Mouse (Mus musculus) liver, embryonic 16.5 days (tissue): ENCODE results near the gene Cd2ap. TPM values are rescaled to one million over a fixed set of nuclear protein-coding genes. Genes with fewer than 3 reads are reported as not detected.

Source experiments
- ATAC-seq: fragments of 200-750 bp; cut with Nextera tagmentation; 2 replicates; pipeline ENCODE4 v1.8.0; 2017; ENCODE audit warnings: low read depth, mild to moderate bottlenecking, moderate number of reproducible peaks, moderate library complexity
- H3K27ac ChIP-seq: fragments of 300-500 bp; sonication (generic); 2 replicates; pipeline ENCODE4 v1.5.1; 2014; ENCODE audit warnings: mild to moderate bottlenecking, low read length
- H3K27me3 ChIP-seq: fragments of 300-500 bp; sonication (generic); 2 replicates; pipeline ENCODE4 v1.6.1; 2014; ENCODE audit warnings: low read depth, low read length, mixed read lengths; ENCODE audit not compliant: control insufficient read depth, insufficient read depth
- H3K36me3 ChIP-seq: fragments of 300-500 bp; sonication (generic); 2 replicates; pipeline ENCODE4 v1.6.1; 2014; ENCODE audit warnings: mild to moderate bottlenecking; ENCODE audit not compliant: control insufficient read depth, insufficient read depth
- H3K4me1 ChIP-seq: fragments of 300-500 bp; sonication (generic); 2 replicates; pipeline ENCODE4 v1.6.1; 2014; ENCODE audit warnings: low read depth, low read length, mixed read lengths; ENCODE audit not compliant: control insufficient read depth
- H3K4me2 ChIP-seq: fragments of 300-500 bp; sonication (generic); 2 replicates; pipeline ENCODE4 v1.6.1; 2014; ENCODE audit warnings: low read depth, low read length, mixed read lengths
- H3K4me3 ChIP-seq: fragments of 300-500 bp; sonication (generic); 2 replicates; pipeline ENCODE4 v1.5.1; 2014; ENCODE audit warnings: low read depth, mild to moderate bottlenecking, low read length
- H3K9ac ChIP-seq: fragments of 300-500 bp; sonication (generic); 2 replicates; pipeline ENCODE4 v1.6.1; 2014; ENCODE audit warnings: low read depth, low read length
- H3K9me3 ChIP-seq: fragments of 300-500 bp; sonication (generic); replicated peaks from 2 replicates; pipeline ENCODE4 v1.6.1; 2016; ENCODE audit warnings: low read length; ENCODE audit not compliant: control insufficient read depth
- WGBS: fragments of 180-500 bp; shearing (Covaris S2); extraction: QIAGEN DNeasy Blood & Tissue Kit; methylation state at CpG from one replicate; pipeline ENCODE4 v1.1.7; 2014; ENCODE audit not compliant: insufficient replicate concordance; 5-methylcytosine and 5-hydroxymethylcytosine counted together
- polyA plus RNA-seq: library from polyadenylated mRNA; unstranded; fragments of >200 nt; fragmentation: Nextera tagmentation; extraction: Ambion mirVana; gene quantifications from 2 replicates; pipeline ENCODE4 v1.2.1, GENCODE M21; 2015

The Cd2ap gene
- polyA plus RNA-seq, 1 experiment from 2014 or later: 7.4 TPM

GRCm38 (mm10) chr17:42837193-42837592 lies 39.3 kb downstream of the Cd2ap start:
- Histone ChIP-seq H3K9ac (no peak overlapping the region), H3K9me3 (no peaks in the 10 kb centered on the region), H3K4me1 (no peaks in the 10 kb centered on the region), H3K27ac (no peak overlapping the region), H3K36me3 (no peaks in the 10 kb centered on the region; the same call in 1 of the 2 replicates), H3K4me3 (no peak overlapping the region), H3K4me2 (no peak overlapping the region), H3K27me3 (no peaks in the 10 kb centered on the region)
- 46% methylated on average over 2 of the region's 2 CpGs for WGBS
- no peak for ATAC-seq

GRCm38 (mm10) chr17:42822787-42823186 lies 53.7 kb downstream of the Cd2ap start:
- Histone ChIP-seq H3K4me1 (no peaks in the 10 kb centered on the region), H3K27ac (no peak overlapping the region), H3K4me3 (no peak overlapping the region), H3K27me3 (no peaks in the 10 kb centered on the region), H3K9ac (no peak overlapping the region), H3K9me3 (no peaks in the 10 kb centered on the region), H3K36me3 (no peaks in the 10 kb centered on the region), H3K4me2 (no peak overlapping the region)
- ATAC-seq: no peak
- 75% methylated on average over 8 of the region's 8 CpGs for WGBS

GRCm38 (mm10) chr17:42815374-42815773 lies 61.1 kb downstream of the Cd2ap start:
- Histone ChIP-seq H3K27me3 (no peaks in the 10 kb centered on the region), H3K4me3 (no peak overlapping the region), H3K9me3 (no peaks in the 10 kb centered on the region), H3K9ac (no peak overlapping the region), H3K4me1 (no peaks in the 10 kb centered on the region), H3K36me3 (no peaks in the 10 kb centered on the region), H3K4me2 (no peak overlapping the region), H3K27ac (no peak overlapping the region)
- ATAC-seq: no peak
- 75% methylated on average over 3 of the region's 3 CpGs for WGBS

- 54% methylated on average over 2 of the region's 2 CpGs for WGBS
- no peak overlapping the region for H3K27ac ChIP-seq
- no peaks in the 10 kb centered on the region for H3K4me1 ChIP-seq
- H3K9me3 ChIP-seq: no peaks in the 10 kb centered on the region
- no peaks in the 10 kb centered on the region for H3K36me3 ChIP-seq
- no peak overlapping the region for H3K4me2 ChIP-seq
- no peak overlapping the region for H3K4me3 ChIP-seq
- no peak for ATAC-seq
- H3K9ac ChIP-seq: no peak overlapping the region
- H3K27me3 ChIP-seq: no peaks in the 10 kb centered on the region
Observed at GRCm38 (mm10) chr17:42792412-42792975, 84.0 kb downstream of the Cd2ap start.

GRCm38 (mm10) chr17:42790787-42791186 lies 85.7 kb downstream of the Cd2ap start:
- WGBS: 62% methylated on average over 1 of the region's 1 CpGs
- ATAC-seq: no peak
- H3K9ac ChIP-seq: no peak overlapping the region

DNA sequence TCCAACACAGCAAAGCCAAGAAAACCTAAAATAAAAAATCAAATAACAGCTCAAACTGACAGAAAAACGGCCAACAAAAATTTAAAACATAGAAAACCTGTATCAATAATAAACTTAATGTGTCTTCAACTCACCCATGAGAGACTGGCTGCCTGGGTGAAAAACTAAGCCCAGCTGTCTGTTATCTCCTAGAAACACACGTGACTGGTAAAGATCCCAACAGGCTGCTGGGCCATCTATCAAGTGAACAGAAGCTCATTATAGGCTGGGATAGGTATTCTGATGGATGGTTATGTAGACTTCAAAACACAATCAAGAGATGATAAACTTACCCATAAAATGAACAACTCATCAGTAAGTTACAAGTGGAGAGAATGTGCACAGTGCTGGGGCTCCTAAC lies 86.7 kb downstream of the Cd2ap start:
- Histone ChIP-seq H3K9me3 (no peaks in the 10 kb centered on the region), H3K9ac (no peak overlapping the region), H3K4me2 (no peak overlapping the region), H3K27me3 (no peaks in the 10 kb centered on the region), H3K27ac (no peak overlapping the region), H3K4me3 (no peak overlapping the region), H3K36me3 (no peaks in the 10 kb centered on the region), H3K4me1 (no peaks in the 10 kb centered on the region)
- ATAC-seq: peak; percentile 43; the same call in 1 of the 2 replicates
- 37% methylated on average over 2 of the region's 2 CpGs for WGBS

More at GRCm38 (mm10) chr17:42790787-42791186, 85.7 kb downstream of the Cd2ap start:
- Histone ChIP-seq H3K27me3 (no peaks in the 10 kb centered on the region), H3K9me3 (no peaks in the 10 kb centered on the region), H3K4me2 (no peak overlapping the region), H3K4me1 (no peaks in the 10 kb centered on the region), H3K36me3 (no peaks in the 10 kb centered on the region), H3K4me3 (no peak overlapping the region), H3K27ac (no peak overlapping the region)

DNA sequence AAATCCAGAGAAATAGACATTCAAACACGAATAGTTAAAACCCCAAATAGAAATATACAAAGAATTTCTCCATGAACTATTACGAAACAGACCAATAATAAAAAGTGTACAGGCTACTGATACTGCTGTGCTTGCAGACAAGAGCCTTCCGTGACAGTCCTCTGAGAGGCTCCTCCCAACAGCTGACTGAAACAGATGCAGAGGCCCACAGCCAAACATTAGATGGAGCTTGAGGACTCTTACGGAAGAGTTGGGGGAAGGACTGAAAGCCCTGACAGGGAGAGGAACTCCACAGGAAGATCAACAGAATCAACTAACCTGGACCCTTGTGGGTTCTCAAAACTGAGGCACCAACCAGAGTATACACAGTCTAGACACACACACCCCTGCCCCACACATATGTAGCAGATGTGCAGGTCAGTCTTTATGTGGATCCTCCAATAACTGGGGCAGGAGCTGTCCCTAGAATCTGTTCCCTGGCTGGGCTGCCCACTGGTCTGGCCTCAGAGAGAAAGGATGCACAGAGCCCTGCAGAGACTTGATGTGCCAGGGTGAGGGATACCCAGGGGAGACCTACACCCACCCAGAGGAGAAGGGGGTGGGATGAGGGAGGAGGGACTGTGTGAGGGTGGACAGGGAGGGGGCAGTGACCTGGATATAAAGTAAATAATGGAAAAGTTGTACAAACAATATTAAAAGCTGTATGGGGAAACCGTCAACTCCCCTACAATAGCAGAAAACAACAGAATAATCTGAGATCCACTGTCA lies 87.6 kb downstream of the Cd2ap start:
- WGBS: 64% methylated on average over 5 of the region's 5 CpGs
- no peaks in the 10 kb centered on the region for H3K4me1 ChIP-seq
- ATAC-seq: no peak

GRCm38 (mm10) chr17:42782156-42782757 lies 94.2 kb downstream of the Cd2ap start:
- Histone ChIP-seq H3K9ac (no peak overlapping the region), H3K9me3 (no peaks in the 10 kb centered on the region), H3K36me3 (no peaks in the 10 kb centered on the region), H3K4me1 (no peaks in the 10 kb centered on the region), H3K27me3 (no peaks in the 10 kb centered on the region), H3K4me2 (no peak overlapping the region), H3K27ac (no peak overlapping the region), H3K4me3 (no peak overlapping the region)
- WGBS: 42% methylated on average over 7 of the region's 7 CpGs
- ATAC-seq: 0 out of 2 replicates have a peak, but pooled peaks have one; percentile 47

More for the DNA sequence above, 87.6 kb downstream of the Cd2ap start:
- no peaks in the 10 kb centered on the region for H3K9me3 ChIP-seq
- H3K36me3 ChIP-seq: no peaks in the 10 kb centered on the region
- H3K4me2 ChIP-seq: no peak overlapping the region
- no peak overlapping the region for H3K9ac ChIP-seq
- no peak overlapping the region for H3K4me3 ChIP-seq
- no peak overlapping the region for H3K27ac ChIP-seq
- no peaks in the 10 kb centered on the region for H3K27me3 ChIP-seq

DNA sequence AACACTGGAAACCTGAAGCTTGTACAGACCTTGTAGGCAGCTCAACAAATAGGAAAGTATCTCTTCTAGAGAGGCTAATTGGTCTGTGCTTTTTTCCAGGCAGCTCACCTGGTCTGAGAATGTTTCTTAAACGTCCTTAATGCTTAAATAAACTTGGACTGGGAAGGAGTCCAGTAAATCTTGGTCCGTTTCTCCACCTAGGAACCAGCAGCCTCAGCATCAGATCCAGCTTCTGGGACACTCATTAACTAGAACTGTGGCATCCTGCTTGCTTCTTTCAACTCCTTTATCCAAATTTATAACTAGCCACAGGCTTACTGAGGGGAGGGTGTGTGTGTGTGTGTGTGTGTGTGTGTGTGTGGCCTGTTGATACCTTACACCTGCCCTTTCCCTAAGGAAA lies 122.7 kb downstream of the Cd2ap start:
- H3K4me3 ChIP-seq: no peak overlapping the region
- no peak overlapping the region for H3K4me2 ChIP-seq
- no peaks in the 10 kb centered on the region for H3K9me3 ChIP-seq
- no peaks in the 10 kb centered on the region for H3K4me1 ChIP-seq
- H3K27me3 ChIP-seq: no peaks in the 10 kb centered on the region
- 31% methylated on average over 2 of the region's 2 CpGs for WGBS
- no peak overlapping the region for H3K27ac ChIP-seq
- no peak overlapping the region for H3K9ac ChIP-seq
- no peak for ATAC-seq
- H3K36me3 ChIP-seq: no peaks in the 10 kb centered on the region
